Mouse (Mus musculus) erythroblast, embryonic 14.5 days (primary cell): ENCODE data around the gene Trpm4.

Source experiments
- GATA1 ChIP-seq: IDR thresholded peaks from 2 replicates; pipeline ENCODE4 v1.6.1; 2012; ENCODE audit warnings: low read length, inconsistent platforms, mixed read lengths
- TAL1 ChIP-seq: IDR thresholded peaks from 3 replicates; pipeline ENCODE4 v1.6.1; 2012; ENCODE audit warnings: low read length, inconsistent platforms, mixed read lengths

DNA sequence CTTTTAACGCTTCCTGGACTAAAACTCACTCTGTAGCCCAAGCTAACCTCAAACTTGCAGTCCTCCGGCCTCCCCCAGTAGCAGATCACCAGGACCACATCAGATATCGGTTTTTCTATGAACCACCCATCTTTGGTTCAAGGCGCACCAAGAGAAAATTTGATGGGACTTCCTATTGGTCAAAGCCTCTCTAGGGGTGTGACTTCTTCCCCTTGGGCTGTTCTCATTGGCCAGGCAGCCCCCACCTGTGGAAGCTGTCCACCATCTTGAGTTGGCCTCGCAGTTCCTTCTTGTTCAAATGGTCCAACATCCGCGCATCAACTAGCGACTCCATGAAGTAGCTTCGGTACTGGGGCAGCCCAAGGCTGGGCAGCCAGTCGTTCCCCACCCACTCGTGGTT is 8.5 kb upstream of the Trpm4 start:
- TF ChIP-seq TAL1 (no peak), GATA1 (no peak)
